Mouse (Mus musculus) liver, postnatal 0 days (tissue): ENCODE results near the gene 2610507B11Rik. TPM values are rescaled to one million over a fixed set of nuclear protein-coding genes. Genes with fewer than 3 reads are reported as not detected.

Experiments
- ATAC-seq: fragments of 200-750 bp; cut with Nextera tagmentation; 2 replicates; pipeline ENCODE4 v1.8.0; 2017; ENCODE audit warnings: mild to moderate bottlenecking, moderate library complexity
- DNase-seq: peaks from one replicate; pipeline ENCODE4 v3.0.0-alpha.2; 2016
- H3K27ac ChIP-seq: fragments of 300-500 bp; sonication (generic); 2 replicates; pipeline ENCODE4 v1.5.1; 2014; ENCODE audit warnings: antibody characterized with exemption, moderate library complexity, mild to moderate bottlenecking, low read depth
- H3K27me3 ChIP-seq: fragments of 300-500 bp; sonication (generic); 2 replicates; pipeline ENCODE4 v1.6.1; 2014; ENCODE audit warnings: low read length, control low read depth, mixed read lengths; ENCODE audit not compliant: insufficient read depth
- H3K36me3 ChIP-seq: fragments of 300-500 bp; sonication (generic); replicated peaks from 2 replicates; pipeline ENCODE4 v1.6.1; 2014; ENCODE audit warnings: mild to moderate bottlenecking, control low read depth, low read length, moderate library complexity, mixed read lengths; ENCODE audit not compliant: insufficient read depth
- H3K4me1 ChIP-seq: fragments of 300-500 bp; sonication (generic); 2 replicates; pipeline ENCODE4 v1.6.1; 2014; ENCODE audit warnings: antibody characterized with exemption, mild to moderate bottlenecking, control low read depth; ENCODE audit not compliant: insufficient read depth
- H3K4me2 ChIP-seq: fragments of 300-500 bp; sonication (generic); 2 replicates; pipeline ENCODE4 v1.6.1; 2014; ENCODE audit warnings: low read depth, mild to moderate bottlenecking, low read length, moderate library complexity, mixed read lengths
- H3K4me3 ChIP-seq: fragments of 300-500 bp; sonication (generic); 2 replicates; pipeline ENCODE4 v1.5.1; 2014; ENCODE audit warnings: low read depth, low read length
- H3K9ac ChIP-seq: fragments of 300-500 bp; sonication (generic); replicated peaks from 2 replicates; pipeline ENCODE4 v1.6.1; 2014; ENCODE audit warnings: mild to moderate bottlenecking, moderate library complexity
- H3K9me3 ChIP-seq: fragments of 300-500 bp; sonication (generic); 2 replicates; pipeline ENCODE4 v1.6.1; 2016; ENCODE audit warnings: mild to moderate bottlenecking, control low read depth, low read length, mixed read lengths
- CTCF ChIP-seq: sonication (generic); IDR thresholded peaks from 2 replicates; pipeline ENCODE4 v1.5.1; 2016; ENCODE audit warnings: antibody characterized with exemption, low read depth
- EP300 ChIP-seq: IDR thresholded peaks from 2 replicates; pipeline ENCODE4 v1.6.1; 2016; ENCODE audit warnings: antibody characterized with exemption, low read depth, mild to moderate bottlenecking
- WGBS: fragments of 180-500 bp; shearing (Covaris S2); extraction: QIAGEN DNeasy Blood & Tissue Kit; methylation state at CpG from one replicate; pipeline ENCODE4 v1.1.7; 2014; ENCODE audit not compliant: insufficient replicate concordance; 5-methylcytosine and 5-hydroxymethylcytosine counted together
- polyA plus RNA-seq: library from polyadenylated mRNA; unstranded; fragments of >200 nt; fragmentation: Nextera tagmentation; extraction: Ambion mirVana; gene quantifications from 2 replicates; pipeline ENCODE4 v1.2.1, GENCODE M21; 2015

Gene 2610507B11Rik
- polyA plus RNA-seq, 1 experiment from 2014 or later: 32.7 TPM

DNA sequence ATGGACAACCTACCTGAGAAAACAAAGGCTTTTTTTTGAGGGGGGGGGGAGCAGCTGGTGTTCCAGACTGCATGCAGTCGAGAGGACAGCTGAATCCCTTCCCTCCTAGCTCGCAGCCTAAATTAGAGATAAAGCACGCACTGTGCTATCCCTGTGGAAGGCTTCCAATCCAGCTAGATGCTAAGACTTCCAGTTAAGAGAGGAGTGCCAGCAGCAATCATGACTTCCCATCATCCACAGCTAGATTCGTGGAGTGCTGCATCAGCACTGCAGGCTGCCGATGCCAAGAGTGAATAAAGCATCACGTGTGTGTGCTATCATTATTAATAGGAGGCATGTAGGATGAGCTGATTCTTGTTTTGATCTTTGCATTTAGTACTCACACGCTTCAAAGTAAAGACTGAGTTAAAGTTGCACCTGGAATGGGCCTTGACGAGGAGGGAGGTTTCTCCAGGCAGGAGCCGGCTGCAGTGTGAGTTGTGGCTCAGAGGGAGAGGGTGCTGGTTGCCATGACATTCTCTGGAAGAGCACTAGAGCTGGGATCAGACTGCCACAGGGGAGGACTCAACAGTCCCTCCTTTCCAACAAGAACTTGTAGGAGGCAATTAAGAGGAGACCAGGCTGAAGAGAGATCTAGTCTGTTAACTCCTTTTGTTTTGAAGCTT lies 21.2 kb upstream of the 2610507B11Rik start:
- no peak for ATAC-seq
- Histone ChIP-seq H3K36me3 (peaks cover 16% of the 10 kb centered on the region), H3K27me3 (no peaks in the 10 kb centered on the region), H3K4me2 (no peak overlapping the region), H3K9me3 (no peaks in the 10 kb centered on the region), H3K27ac (no peak overlapping the region), H3K4me1 (peaks cover 6% of the 10 kb centered on the region; the same call in 1 of the 2 replicates), H3K9ac (no peak overlapping the region), H3K4me3 (no peak overlapping the region)
- WGBS: 87% methylated on average over 9 of the region's 9 CpGs
- no peak for DNase-seq
- TF ChIP-seq CTCF (no peak), EP300 (no peak)

DNA sequence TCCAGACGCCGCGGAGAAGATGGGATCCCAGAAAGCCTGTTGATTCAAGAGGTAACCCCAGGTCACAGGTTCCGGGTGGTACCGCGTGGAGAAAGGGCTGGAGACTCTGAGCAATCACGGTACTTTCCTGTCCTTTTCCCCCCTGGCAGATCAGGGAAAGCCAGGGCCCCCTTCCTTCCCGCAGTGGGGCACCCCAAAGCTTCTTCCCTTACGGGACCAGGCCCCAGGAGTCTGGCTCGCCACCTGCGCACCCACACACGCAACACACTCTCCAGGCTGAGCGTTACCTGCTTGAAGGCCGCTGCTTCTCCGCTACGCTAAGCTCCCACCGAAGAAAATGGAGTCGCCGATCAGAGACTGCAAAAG lies 16.3 kb upstream of the 2610507B11Rik start:
- TF ChIP-seq EP300: no peak
- TF ChIP-seq CTCF: no peak
- Histone ChIP-seq H3K36me3 (peaks cover 4% of the 10 kb centered on the region; the same call in 1 of the 2 replicates), H3K4me1 (peaks cover 23% of the 10 kb centered on the region), H3K27ac (peak overlapping the region; percentile 97), H3K27me3 (no peaks in the 10 kb centered on the region), H3K9ac (peak overlapping the region; percentile 91), H3K9me3 (no peaks in the 10 kb centered on the region), H3K4me3 (peak overlapping the region; percentile 93), H3K4me2 (peak overlapping the region; percentile 75)
- ATAC-seq (peak; percentile 20), DNase-seq (no peak)
- under 1% methylated on average over 19 of the region's 19 CpGs for WGBS

DNA sequence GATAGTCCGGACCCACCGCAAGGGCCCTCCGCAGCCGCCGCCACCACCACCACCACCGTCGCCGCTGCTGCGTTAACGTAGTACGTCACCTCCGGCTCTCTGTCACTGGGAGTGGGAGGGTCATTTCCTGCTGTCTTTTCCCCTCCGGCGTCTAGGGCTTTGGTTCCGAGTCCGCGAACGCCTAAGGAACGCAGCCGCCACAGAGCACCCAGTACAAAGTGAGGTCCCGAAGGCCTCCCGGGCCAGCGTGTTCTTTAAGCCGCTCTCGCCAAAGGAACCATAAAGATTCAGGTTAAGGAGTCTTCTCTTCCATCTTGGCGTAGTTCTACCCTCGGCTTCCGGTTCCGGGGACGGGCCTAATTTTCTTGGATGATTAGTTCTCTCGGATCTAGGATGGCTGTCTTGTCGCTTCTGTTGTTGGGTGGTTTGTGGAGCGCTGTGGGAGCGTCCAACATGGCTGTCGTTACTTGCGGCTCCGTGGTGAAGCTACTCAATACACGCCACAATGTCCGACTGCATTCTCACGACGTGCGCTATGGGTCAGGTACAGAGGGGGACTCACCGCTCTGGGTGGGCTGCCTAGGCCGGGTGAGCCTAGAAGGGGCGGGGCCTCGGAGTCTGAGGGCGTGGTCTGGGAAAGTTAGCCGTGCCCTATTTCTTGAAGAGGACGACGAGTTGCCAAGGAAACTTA lies 15.8 kb upstream of the 2610507B11Rik start, which contains the start of the genes Sdf2 and Supt6:
Gene Sdf2 (plus strand): TSS at position 120 of the 691 bp plus-strand sequence.
Gene Supt6 (minus strand): TSS at position 361 of the 691 bp plus-strand sequence.
- DNase-seq (peak; percentile 91), ATAC-seq (peak; percentile 92)
- peak within 1 kb of the TSS; percentile 93 for H3K4me3 ChIP-seq
- H3K9me3 ChIP-seq: no peaks in the 10 kb centered on the region
- H3K36me3 ChIP-seq: peaks cover under 1% of the 10 kb centered on the region
- peaks cover 23% of the 10 kb centered on the region for H3K4me1 ChIP-seq
- peak within 1 kb of the TSS; percentile 97 for H3K27ac ChIP-seq
- TF ChIP-seq CTCF: no peak
- TF ChIP-seq EP300: no peak
- under 1% methylated on average over 50 of the region's 50 CpGs for WGBS
- peak within 1 kb of the TSS; percentile 91 for H3K9ac ChIP-seq
- H3K4me2 ChIP-seq: peak within 1 kb of the TSS; percentile 75
- no peaks in the 10 kb centered on the region for H3K27me3 ChIP-seq

DNA sequence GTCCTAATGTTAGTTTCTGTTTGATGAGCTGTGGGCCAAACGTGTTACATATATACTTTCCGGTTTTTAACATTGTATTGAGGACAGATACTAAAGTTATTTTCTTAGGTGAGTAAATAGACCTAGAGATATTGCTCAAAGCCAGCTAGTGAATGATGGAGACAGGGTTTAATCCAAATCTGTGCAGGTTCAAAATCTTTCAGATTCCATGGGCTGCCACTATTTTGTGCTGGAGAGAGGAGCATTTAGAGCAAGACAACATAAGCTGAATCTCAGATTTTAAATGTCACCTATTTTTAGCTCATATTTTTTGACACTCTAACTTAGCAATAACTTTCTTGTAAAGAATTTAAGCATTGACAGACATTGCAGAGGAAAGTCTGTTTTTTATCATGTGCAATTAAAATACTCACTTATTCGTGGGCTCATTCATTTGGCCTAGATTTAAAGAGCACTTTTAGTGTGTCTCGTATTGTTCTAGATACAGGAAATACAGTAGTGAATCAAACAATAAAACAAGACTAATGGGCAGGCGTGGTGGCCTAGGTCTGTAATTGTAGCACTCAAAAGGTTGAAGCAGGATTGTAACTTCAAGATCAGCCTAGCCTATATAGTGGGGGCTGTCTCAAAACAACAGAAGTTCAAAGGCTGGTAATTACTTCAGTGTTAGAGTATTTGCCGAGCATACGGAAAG lies 15.1 kb upstream of the 2610507B11Rik start:
- DNase-seq (no peak), ATAC-seq (no peak)
- H3K9ac ChIP-seq: peak overlapping the region; percentile 91
- H3K4me1 ChIP-seq: peaks cover 23% of the 10 kb centered on the region
- no peaks in the 10 kb centered on the region for H3K27me3 ChIP-seq
- H3K9me3 ChIP-seq: no peaks in the 10 kb centered on the region
- peaks cover 7% of the 10 kb centered on the region for H3K36me3 ChIP-seq
- peak overlapping the region; percentile 93 for H3K4me3 ChIP-seq
- TF ChIP-seq EP300: no peak
- no peak for TF ChIP-seq CTCF
- WGBS: 44% methylated on average over 7 of the region's 7 CpGs
- peak overlapping the region; percentile 97 for H3K27ac ChIP-seq
- H3K4me2 ChIP-seq: peak overlapping the region; percentile 75

DNA sequence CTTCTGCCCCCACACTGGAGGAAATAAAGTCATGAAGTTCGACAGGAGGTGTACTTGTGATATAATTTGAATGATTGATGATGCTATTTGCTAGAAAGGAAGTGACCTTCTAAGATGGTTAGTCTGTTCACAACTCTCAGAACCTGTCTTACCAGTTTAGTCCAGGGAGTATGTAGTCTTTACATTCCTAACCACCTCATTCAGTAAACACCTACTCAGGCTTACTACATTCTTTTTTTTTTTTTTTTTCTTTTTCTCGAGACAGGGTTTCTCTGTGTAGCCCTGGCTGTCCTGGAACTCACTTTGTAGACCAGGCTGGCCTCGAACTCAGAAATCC lies 14.6 kb upstream of the 2610507B11Rik start:
- H3K27ac ChIP-seq: no peak overlapping the region
- TF ChIP-seq CTCF: no peak
- no peak overlapping the region for H3K4me3 ChIP-seq
- no peak overlapping the region for H3K9ac ChIP-seq
- DNase-seq: no peak
- peak overlapping the region; percentile 75 for H3K4me2 ChIP-seq
- WGBS: 56% methylated on average over 3 of the region's 3 CpGs
- H3K27me3 ChIP-seq: no peaks in the 10 kb centered on the region
- ATAC-seq: no peak
- no peaks in the 10 kb centered on the region for H3K9me3 ChIP-seq
- peaks cover 23% of the 10 kb centered on the region for H3K4me1 ChIP-seq
- H3K36me3 ChIP-seq: peaks cover 11% of the 10 kb centered on the region

DNA sequence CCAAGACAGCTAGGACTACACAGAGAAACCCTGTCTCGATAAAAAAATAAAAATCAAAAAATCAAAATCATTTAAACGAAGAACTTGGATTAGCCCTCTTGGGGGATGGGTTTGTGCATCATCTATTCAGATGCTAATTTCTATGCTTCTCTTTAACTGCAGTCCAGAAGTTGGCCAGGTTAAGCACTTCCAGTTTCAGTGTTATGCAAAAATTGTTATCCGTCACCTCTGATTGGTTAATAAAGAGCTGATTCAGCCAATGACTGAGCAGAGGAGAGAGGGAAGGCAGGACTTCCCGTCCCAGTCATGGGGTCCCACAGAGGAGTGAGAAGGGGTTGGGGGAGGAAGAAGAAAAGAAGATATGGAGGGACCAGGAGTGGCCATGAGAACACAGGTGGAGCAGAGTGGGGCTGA lies 13.8 kb upstream of the 2610507B11Rik start:
- TF ChIP-seq CTCF (no peak), EP300 (no peak)
- H3K36me3 ChIP-seq: peaks cover 16% of the 10 kb centered on the region
- H3K4me3 ChIP-seq: no peak overlapping the region
- H3K9ac ChIP-seq: no peak overlapping the region
- H3K27me3 ChIP-seq: no peaks in the 10 kb centered on the region
- DNase-seq: no peak
- H3K4me1 ChIP-seq: peaks cover 23% of the 10 kb centered on the region
- no peaks in the 10 kb centered on the region for H3K9me3 ChIP-seq
- H3K4me2 ChIP-seq: peak overlapping the region; percentile 1
- WGBS: 53% methylated on average over 4 of the region's 4 CpGs
- no peak overlapping the region for H3K27ac ChIP-seq
- ATAC-seq: no peak
